Mouse (Mus musculus): Measurements from ENCODE around the gene Ptrh2.

DNA sequence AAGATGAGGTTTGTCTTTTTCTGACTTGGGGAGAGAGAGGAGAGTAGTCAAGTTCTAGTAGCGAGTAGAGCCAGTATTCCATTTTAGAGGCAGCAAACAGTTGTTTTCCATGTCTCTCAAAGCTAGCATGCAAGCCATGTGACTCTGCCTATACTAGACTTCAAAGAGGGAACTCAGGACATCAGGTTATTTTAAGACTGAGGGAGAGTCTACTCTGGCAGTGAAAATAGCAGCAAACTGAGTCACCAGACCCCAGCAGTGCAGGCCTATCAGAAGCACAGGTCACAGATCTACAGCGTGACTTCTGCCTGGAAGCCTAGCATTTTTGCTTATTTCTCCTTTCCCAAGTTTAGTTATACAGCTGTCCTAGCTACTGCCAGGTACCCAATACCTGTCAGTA lies 47.7 kb downstream of the Ptrh2 start:
- TF ChIP-seq POLR2A (IDR thresholded peaks at IDR 0.05; ENCODE audit: extremely low read depth, insufficient read depth, low read length): no peak
- TF ChIP-seq CTCF (IDR thresholded peaks at IDR 0.05; ENCODE audit: extremely low read depth, insufficient read depth, low read length): no peak

Data from cortical plate, adult 2 months (tissue).